Mouse (Mus musculus) thymus, postnatal 0 days (tissue): Measurements from ENCODE around the gene Zfp568. TPM values are rescaled to one million over a fixed set of nuclear protein-coding genes. Genes with fewer than 3 reads are reported as not detected.
"Not testable (repeated sequence)": the region's sequence is repeated elsewhere in the genome, so short reads cannot be mapped to it uniquely, and the experiment has no call there.

Experiments
- DNase-seq: peaks from one replicate; pipeline ENCODE4 v3.0.0-alpha.2; 2015; ENCODE audit warnings: low spot score
- polyA plus RNA-seq: library from polyadenylated mRNA; unstranded; fragments of >200 nt; fragmentation: Nextera tagmentation; extraction: Ambion mirVana; gene quantifications from 2 replicates; pipeline ENCODE4 v1.2.1, GENCODE M21; 2015

Gene Zfp568
- 3.1 and 4.2 TPM in 2 replicates for polyA plus RNA-seq

DNA sequence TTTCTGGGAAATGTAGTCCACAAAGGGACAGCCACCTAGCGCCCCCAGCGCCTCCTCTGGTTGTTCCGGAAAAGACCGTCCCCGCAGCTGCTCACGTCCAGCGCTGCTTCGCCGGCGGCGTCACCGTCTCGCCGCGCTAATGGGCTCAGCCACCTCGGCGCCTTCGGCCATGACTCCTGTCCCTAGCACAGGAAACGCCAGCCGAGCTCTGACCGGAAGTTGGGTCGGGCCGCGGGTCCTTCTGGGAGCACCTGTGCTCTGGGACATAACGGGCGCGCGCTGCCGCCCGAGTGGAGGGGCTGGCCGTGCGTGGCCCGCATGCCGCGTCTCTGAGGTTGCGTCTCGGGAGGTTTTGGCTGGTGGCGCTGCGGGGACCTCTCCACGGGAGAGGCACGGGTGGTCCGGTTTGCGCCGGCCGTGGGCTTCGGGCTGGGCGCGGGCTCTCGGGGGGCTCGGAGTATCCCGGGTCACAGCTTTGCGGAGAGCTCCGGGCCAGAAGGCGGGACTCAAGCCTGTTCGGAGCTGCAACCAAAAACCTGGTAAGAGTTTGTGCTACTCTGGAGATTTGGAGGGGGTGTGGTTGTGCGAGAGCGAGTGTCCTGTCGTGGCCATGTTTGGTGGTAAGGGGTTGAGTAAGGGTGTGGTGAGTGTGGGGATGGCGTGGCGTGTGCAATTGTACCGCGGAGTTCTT lies at the start of gene Zfp568:
Gene Zfp568 (plus strand): TSS at position 266 of the 691 bp plus-strand sequence.
- peak; percentile 74 for DNase-seq

DNA sequence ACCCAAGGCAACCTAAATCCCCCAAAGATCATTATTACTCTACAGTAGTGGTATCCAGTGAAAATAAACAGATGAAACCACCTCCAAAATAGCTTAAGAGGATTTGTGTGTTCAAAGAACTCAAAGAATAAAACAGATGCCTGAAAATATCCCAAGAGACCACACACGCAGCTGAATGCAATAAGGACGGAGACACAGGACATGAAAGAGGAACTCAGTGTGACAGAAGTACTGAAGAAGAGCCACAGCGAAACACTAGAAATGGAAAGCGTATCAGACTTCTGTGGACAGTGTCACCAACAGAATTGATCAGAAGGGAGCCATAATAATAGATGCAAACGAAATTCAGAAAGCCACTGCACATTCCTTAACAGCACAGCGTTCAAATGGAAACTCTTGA lies 44.9 kb upstream of the Zfp568 start:
- no peak for DNase-seq

DNA sequence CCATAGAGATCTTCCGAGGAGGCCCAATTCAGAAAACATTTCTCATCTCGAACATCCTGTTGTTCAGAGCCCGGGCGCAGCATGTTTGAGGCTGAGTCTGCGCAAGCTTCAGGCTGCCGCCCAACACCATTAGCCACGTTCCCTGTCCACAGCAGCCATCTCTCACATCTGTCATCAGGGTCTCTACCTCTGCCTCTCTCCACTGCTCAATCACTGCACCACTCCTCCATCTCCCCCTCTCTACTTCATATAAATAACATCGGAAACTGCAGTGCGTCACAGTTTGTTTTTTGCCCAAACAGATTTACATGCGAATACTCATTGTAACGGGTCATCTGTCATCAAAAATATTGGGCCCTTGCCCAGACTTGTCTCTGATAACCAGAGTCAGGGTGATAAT lies 42.7 kb upstream of the Zfp568 start:
- DNase-seq: no peak

DNA sequence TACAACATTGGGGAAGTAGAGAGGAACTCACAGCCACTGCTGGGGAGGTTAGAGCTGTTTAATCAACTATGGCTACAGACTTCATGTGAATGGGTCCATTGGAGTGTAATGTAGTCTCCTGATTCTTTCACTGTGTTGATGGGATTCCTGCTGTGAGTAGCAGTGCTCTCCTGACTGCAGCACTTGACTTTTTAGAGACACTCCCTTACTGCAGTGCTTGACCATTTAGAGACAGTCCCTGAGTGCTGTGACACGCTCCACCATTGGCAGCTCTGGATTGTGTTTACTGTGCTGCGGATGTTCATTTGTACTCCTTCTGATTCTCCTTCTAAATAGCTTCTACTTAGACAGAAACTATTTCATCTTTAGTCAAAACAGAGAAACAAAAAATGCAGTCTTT lies 41.0 kb upstream of the Zfp568 start:
- no peak for DNase-seq

DNA sequence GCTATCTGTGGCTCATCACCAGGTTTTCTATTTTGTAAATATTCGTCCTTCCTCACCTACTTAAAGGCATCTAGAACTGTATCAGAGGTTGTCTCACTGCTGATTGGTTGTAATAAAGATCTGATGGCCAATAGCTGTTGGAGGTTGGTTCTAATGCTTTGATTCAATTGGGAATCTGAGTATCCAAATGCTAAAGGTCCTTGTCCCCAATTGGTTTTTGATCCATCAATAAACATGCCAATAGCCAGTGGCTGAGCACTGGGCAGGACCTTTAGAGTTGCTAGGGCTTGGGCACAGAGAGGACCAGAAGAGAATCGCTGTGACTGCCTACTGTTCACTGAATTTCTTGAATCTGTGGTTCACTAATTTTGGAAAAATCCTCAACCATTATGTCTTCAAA lies 40.0 kb upstream of the Zfp568 start:
- no peak for DNase-seq

DNA sequence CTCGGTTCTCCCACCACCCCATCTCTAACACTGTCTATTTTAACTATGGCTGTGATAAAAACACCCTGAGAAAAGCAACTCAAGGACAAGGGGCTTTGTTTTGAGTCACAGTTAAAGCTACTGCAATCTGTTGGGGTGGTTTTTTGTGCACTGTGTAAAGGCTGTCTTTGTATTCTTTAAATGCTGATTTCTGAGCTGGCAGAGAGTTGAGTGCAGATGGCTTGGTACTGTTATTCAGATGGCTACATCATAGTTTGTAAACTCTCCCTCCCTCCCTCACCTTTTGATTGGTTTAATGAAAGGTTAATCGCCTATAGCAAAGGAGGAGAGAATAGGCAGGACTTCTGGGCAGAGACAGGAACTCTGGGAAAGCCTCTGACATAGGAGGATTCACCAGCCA lies 39.6 kb upstream of the Zfp568 start:
- no peak for DNase-seq

DNA sequence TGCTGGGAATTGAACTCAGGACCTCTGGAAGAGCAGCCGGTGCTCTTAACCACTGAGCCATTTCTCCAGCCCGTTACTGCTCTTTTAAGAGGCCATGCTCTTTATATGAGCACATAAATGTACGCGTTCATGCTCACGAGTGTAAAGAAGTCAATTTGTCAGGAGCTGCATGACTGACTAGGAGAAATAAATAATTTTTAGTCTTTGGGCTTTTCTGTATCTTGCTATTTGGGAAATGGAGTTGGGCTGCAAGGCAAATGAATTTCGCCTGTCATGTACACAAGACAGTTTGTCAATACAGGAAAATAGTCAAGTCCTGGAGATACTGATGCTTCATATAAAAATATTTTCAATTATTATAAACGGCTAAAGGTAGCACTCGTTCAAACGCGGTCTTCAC lies 30.7 kb upstream of the Zfp568 start:
- DNase-seq: no peak

DNA sequence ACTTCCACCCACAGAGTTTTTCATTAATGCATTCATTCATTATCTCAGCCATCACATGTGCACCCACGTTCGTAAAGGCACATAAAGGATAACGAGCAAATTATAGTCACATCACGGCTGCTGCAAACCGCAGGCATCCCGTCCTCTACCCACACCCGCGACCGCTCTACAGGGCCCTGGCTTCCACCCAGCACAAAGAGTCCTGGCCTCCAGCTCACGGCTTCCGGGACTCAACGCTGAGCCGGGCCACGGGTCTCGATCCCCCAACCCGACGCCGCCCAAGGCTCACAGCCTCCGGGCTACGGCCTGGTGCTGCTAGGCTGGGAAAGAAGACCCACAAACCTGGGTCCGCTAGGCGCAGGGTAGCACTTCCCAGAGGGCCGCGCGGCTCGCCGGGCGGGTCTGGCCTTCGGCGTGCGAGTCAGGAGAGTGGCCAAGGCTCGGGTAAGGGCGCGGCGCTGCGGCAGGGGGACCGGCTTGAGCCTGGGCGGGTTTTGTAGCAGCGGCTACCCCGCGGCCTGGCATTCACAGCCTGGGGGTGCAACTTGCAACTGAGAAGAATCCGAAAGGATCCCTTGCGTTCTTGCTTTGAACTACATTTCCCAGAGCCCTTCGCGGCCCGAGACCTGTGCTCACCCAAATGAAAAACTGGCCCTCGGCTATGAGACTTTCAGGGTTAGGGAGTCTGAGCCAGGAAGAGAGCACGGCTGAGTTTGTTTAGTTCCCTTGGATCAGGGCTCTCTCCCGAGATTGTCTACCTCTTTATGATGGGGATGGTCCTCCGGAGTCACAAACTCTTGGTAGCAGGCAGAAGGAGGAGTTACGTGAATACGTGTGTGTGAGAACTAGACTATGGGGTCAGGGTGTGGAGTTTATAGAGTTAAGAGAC lies 30.0 kb upstream of the Zfp568 start, which contains the start of gene Zfp74:
Gene Zfp74 (minus strand): TSS at position 577 of the 889 bp plus-strand sequence.
- DNase-seq: peak; percentile 84

DNA sequence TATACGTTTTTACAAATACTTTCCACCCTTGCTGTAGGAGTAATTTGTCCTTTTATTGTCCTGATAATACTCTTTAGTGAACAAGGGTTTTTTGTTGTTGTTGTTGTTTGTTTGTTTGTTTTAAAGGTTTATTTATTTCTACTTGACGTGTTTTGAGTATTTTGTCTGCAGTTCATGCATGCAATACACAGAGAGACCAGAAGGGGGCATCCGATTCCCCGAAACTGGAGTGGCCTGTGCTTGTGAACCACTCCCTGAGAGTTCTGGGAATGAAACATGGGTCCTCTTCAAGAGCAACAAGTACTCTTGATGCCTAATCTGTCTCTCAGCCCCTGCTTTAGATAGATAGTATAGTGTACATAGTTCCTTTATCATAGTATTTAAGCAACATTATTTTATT lies 29.0 kb upstream of the Zfp568 start:
- DNase-seq: peak; percentile 61

DNA sequence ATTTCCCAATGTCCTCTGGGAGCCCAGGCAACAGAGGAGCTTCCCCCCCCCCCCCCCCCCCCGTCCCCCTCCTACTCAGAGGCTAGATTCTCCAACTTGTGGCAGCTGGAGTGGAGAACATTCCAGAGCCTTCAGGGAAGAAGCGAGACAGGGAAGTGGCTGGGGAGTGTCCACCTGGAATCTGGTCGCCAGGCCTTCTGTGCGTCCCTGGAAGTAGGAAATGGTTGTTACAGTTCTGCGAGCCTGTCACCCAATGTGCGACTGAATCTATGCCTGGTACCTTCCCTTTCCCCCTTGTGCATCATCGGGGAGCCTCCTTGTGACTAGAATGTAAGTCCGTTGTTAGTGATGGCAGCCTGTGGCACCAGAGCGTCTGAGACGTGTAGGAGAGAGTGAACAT lies 27.5 kb upstream of the Zfp568 start:
- no peak for DNase-seq

DNA sequence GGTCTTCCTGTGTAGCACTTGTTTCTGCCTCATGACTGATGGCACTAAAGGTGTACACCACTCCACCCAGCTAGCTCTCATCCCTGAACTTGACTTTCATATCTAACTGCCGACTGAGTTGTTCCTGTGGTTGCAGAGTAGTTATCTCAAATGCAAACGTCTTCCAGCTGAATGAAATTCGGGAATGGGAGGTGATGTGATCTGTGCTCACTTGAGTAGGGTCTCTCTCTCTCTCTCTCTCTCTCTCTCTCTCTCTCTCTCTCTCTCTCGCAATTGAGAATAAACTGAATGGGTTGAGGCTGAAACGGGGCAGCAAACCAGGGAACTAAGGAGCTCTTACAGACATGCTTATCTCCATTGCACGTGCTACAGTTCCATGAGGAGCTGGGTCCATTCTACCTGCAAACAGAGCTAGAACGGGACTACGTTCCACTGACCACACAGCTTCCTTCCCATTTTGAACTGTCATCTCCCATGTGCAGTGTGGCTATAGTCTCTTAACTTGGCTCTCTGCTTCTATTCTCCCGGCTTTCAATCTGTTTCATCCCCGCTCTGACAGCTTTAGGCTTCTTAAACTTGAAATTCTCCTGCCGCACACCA lies 25.5 kb upstream of the Zfp568 start:
- DNase-seq: no peak

DNA sequence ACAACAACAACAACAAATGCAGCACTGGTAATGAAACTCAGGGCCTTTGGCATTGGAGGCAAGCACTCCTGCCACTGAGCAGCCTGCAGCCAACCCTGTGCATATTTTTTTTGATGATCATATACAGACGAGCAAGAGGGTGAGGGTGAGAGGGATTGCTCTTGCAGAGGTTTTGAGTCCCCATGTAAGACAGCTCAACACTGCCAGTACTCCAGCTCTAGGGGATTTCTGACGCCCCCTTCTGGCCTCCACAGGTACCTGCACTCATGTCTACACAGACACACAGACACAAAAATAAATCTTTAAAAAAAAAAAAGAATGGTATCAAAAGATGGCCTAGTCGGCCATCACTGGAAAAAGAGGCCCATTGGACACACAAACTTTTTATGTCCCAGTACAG lies 24.8 kb upstream of the Zfp568 start:
- DNase-seq: no peak

DNA sequence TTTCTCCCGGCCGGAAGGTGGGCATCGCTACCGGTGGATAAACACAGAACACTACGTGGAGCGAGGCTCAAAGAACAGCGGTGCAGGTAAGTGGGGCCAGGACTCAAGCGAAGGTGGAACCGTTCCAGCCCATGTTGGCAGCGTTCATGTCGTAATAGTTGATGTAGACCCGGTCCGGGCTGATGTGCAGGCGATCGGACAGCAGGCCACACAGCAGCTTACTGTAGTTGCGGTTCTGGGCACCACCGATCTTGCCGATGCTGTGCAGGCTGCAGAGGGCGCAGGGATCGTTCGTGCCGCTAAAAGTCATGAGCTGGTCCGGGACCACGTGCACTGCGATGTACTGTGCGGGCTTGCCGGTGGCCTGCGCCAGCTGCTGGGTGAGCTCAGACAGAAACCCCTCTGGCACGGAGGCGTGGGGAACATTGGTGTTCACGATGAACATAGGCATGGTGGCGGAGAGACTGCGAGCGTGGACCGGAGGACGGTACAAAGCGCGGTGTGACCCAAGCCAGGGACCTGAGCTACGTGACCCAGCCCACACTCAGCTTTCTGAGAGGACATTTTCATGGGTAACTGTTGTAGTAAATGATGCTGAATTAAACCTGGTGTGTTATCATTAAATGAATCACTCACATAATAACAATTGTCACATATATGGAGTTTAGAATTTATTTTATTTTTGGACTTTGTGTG lies 18.5 kb upstream of the Zfp568 start:
- DNase-seq: not testable (repeated sequence)

DNA sequence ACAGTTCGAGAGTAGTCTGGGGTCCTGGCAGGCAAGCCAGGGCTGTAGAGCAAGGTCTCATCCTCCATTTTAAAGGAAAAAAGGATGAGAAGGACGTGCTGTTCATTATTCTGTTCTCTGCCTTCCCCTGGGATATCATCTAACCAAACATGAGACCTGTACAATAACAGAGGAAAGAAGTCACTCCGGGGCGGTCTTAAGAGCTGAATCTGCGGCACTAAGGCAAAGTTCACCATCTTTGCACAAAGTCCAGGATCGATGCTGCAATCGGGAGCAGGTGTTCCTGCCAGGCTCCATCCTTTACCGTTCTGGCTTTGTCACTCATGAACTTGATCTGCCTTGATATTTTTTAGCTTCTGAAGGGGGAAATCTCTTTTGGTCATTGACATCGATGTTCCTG lies 13.1 kb upstream of the Zfp568 start:
- no peak for DNase-seq

DNA sequence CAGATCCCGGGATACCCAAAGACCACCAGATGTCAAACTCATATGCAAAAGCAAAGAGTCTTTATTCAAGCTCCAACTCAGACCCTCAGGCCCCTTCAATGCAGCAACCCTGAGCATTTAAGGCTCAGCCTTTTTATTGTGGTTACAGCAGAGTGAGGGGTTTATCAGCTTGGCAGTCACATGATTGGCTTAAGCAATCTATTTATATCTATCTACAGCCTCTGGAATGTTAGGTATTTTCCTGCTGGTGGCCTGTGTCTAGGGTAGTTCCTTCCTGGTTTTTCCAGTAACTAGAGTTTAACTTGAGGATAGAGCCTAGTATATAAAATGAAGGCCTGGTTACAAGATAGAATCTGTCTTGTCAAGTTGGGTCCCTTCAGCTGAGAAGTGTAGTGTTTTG lies 3.0 kb upstream of the Zfp568 start:
- no peak for DNase-seq

DNA sequence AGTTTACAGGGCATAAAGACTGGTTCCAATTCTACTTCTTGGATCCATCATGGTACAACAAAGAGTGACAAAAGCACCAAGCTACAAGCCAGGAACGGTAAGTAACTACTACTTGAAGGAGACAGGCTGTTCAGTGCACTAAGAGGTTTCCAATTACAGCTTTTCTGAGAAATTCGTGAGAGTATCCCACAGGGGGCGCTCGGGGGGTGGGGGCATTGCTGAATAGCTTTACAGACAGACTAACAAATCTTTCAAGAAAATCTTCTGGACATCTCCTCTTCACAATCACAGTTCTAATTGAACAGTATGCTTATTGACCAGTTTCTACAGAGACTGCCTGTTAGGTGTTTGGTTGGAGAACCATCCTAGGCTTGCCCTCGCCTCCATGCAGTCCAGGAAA lies 2.3 kb upstream of the Zfp568 start:
- DNase-seq: no peak

DNA sequence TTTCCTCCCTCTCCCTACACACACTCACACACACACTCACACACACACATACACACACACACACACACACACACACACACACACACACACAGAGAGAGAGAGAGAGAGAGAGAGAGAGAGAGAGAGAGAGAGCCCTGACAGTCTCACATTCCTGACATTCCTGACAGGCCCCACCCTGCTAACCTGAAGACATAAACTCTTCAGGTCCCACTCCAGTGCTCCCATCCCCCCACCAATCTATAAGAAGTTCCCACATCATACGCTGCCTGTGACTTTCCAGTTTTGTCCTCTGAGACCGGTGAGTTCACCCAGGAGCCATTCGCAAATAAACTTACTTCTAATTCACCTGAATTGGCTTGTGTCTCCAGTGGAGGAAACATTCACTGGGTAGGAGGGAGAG lies 1.9 kb upstream of the Zfp568 start:
- DNase-seq: no peak

DNA sequence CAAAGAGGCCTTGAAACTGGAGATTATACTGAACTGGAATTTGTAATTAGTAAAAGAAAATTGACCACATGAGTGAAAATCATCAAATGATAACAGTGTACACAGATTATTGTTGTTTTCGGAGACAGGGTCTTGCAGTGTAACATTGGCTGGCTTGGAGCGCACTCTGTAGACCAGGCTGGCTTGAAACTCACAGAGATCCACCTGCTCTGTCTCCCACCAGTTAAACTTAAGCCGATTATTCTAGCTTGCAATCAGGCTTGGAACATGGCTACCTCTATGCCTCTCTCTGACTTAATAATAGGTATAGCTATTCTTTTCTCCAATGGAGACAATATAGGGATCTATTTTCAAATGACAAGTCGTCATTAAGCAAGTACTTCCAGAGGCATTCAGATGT lies 1.4 kb upstream of the Zfp568 start:
- DNase-seq: no peak

DNA sequence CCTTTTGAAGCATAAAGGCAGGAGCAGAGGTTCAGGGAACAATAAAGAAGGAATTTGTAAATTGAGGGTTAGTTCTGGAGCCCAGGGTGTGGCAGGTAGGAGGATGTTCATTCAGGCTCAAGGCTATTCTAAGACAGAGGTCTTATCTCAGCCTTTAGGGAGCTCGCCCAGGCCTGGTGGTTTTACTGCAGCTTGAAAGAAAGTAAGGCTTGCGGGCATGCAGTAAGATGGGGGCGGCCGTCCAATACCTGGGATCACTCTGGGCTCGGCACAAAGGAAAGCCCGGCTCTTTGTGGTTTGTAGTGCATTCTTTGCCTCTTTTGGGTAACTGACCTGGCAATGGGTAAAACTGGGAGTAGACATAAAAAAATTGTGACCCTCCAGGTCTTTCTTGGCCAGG lies 824 bp upstream of the Zfp568 start:
- no peak for DNase-seq

DNA sequence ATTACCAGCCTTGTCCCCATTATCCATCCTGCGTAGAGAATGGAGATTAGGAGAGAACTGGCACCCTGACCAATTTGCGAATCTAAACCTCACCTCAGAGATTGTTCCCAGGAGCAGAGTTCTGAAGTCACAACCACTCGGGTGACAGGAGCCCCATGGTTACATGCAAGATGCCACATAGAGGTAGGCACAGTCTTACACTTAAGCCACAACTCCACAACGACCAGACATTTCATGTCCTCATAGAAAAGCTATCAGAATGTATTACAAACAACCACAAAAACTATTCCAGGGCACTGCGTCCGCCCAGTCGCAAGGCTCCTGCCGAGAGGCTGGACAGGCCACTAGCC lies 440 bp upstream of the Zfp568 start:
- DNase-seq: no peak

DNA sequence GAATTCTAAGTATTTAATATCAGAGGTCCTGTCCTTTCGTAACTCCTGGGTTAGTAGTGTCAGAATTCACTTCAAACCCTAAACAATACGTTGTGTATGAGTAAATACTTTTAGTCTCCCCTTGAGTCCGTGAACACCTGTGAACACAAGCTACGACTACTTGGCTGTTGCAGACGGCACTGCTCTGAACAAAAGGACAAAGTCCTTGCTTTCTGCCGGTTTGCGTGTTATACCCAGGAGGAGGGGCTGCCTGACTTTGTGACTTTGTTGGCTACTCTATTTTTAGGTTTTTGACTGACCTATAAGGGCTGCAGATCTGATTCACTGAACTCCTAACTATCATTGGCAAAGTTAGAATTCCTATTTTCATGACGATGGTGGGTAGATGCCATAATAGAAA lies 2.3 kb downstream of the Zfp568 start:
- DNase-seq: no peak

DNA sequence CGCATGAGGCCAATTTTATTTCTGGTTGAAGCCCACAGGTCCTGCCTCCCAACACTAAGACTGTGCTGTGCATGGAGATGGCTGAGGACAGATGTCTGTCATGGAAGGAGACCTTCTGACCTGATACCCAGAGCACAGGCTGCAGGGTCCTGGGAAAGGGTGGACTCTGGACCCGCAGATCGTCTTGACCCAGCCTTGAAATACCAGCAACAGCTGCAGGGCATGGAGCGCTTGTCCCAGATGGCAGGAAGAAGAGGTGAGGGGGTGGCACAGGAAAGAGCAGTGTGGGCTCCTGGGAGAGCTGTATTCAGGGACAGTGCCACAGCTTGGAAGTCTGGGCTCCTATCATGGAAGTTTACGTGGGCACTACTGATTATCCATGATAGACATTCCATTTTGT lies 3.8 kb downstream of the Zfp568 start:
- no peak for DNase-seq
